Comparison of ENCODE assay signal across 8 mouse cellular contexts in the genomic region with DNA sequence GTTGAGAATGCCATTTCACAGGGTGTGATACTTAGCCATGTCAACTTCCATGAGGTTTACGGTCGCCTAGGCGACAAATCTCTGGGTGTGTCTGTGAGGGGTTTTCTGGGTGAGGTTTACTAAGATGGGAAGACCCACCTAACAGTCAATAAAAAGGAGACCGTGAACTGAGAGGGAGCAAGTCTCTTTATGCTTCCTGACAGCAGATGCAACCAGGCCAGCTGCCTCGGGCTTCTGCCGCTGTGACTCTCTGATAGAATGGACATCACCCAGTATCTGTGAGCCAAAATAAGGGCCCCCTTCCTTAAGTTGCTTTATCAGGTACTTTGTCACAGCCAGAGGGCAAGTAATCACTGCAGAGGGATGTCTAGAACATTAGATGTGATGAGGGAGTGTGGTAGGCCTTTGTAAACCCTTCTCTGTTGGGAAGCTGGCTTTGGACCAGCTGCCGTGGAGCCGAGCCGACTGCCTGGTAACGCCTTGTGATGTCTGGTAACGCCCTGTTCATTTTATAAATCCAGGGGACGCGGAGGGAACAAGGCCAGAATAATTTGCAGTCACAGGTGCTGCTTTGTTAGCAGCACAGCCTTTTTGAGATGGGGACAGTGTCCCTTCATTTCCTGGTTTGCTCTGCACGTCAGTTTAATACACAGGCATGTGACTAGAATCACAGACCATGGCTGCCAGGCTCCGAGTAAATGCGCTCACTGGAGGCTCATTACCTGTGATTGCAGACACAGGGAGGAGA. TPM values are rescaled to one million over a fixed set of nuclear protein-coding genes. Genes with fewer than 3 reads are reported as not detected.
A peak's percentile ranks its signal among the peaks of the same experiment; 100 is the strongest.
DNase-seq lines count a peak whose midpoint lies in the region; ATAC-seq lines count a peak whose summit lies in the region.

No protein-coding gene starts in this region.

- H3K9ac ChIP-seq in forebrain, embryonic 16.5 days (replicated peaks; ENCODE audit: low read depth, low read length) = peak overlapping the region; percentile 52
- no peak overlapping the region for H3K9ac ChIP-seq in limb, embryonic 13.5 days

- H3K4me2 ChIP-seq in forebrain, embryonic 16.5 days (ENCODE audit: low read length) = peak overlapping the region; percentile 41
- H3K4me2 ChIP-seq in limb, embryonic 13.5 days (replicated peaks) = peak overlapping the region; percentile 47

- DNase-seq in layer of hippocampus, adult 11-12 months (ENCODE audit: low spot score) = peak; percentile 63
- DNase-seq in layer of hippocampus, postnatal 36 days = no peak
- peak; percentile 82 for DNase-seq in cerebellum, adult 11-12 months
- no peak for DNase-seq in kidney, adult 8-10 months
- no peak for DNase-seq in kidney, postnatal 4 days
- no peak for DNase-seq in natural killer cell, adult 2 months (ENCODE audit: low spot score in 2 of 2)

- H3K4me1 ChIP-seq in forebrain, embryonic 16.5 days (replicated peaks; ENCODE audit: control insufficient read depth, insufficient read depth, low read length) = peaks cover 50% of the 10 kb centered on the region
- H3K4me1 ChIP-seq in limb, embryonic 13.5 days = peaks cover 45% of the 10 kb centered on the region

- ATAC-seq in forebrain, embryonic 16.5 days = peak; percentile 57
- peak; percentile 66; the same call in 1 of the 2 replicates for ATAC-seq in limb, embryonic 13.5 days (ENCODE audit: low FRiP score, low read depth)

- H3K27ac ChIP-seq in forebrain, embryonic 16.5 days (ENCODE audit: low read length) = peak overlapping the region; percentile 62
- peak overlapping the region; percentile 6; the same call in 1 of the 2 replicates for H3K27ac ChIP-seq in limb, embryonic 13.5 days

- H3K36me3 ChIP-seq in forebrain, embryonic 16.5 days (ENCODE audit: control insufficient read depth, insufficient read depth) = no peaks in the 10 kb centered on the region
- no peaks in the 10 kb centered on the region for H3K36me3 ChIP-seq in limb, embryonic 13.5 days

- no peaks in the 10 kb centered on the region for H3K27me3 ChIP-seq in forebrain, embryonic 16.5 days (replicated peaks; ENCODE audit: control insufficient read depth, insufficient read depth, low read length)
- H3K27me3 ChIP-seq in limb, embryonic 13.5 days = no peaks in the 10 kb centered on the region

- 22% methylated on average over 16 of the region's 16 CpGs for WGBS in forebrain, embryonic 16.5 days
- WGBS in limb, embryonic 13.5 days = 41% methylated on average over 16 of the region's 16 CpGs

- H3K4me3 ChIP-seq in forebrain, embryonic 16.5 days (replicated peaks; ENCODE audit: low read length) = peak overlapping the region; percentile 19
- peak overlapping the region; percentile 16; the same call in 1 of the 2 replicates for H3K4me3 ChIP-seq in limb, embryonic 13.5 days

- H3K9me3 ChIP-seq in forebrain, embryonic 16.5 days (ENCODE audit: control insufficient read depth, low read length) = no peaks in the 10 kb centered on the region
- no peaks in the 10 kb centered on the region for H3K9me3 ChIP-seq in limb, embryonic 13.5 days

RNA-seq across cellular contexts. Expression of a gene that starts 58.8 kb away (rescaled TPM):
- total RNA-seq in layer of hippocampus, postnatal 36 days (2021) = 100 to 1,000 TPM; 208 to 210 TPM
- polyA plus RNA-seq in forebrain, embryonic 16.5 days (2015; fragmentation: Nextera tagmentation; extraction: Ambion mirVana) = 98.7 and 113 TPM in 2 replicates
- polyA plus RNA-seq in limb, embryonic 13.5 days (2015; fragmentation: Nextera tagmentation; extraction: Ambion mirVana) = 31.8 and 32.8 TPM in 2 replicates

Comparison
In these comparisons a context has a peak if more than half of its experiments do, and no peak if none do; other contexts are left out.
1. DNase-seq: peak in layer of hippocampus, adult 11-12 months (single experiment) and cerebellum, adult 11-12 months (single experiment); none in layer of hippocampus, postnatal 36 days (0 of 2), kidney, adult 8-10 months (0 of 2), kidney, postnatal 4 days (0 of 2) and natural killer cell, adult 2 months (0 of 2).